Mouse (Mus musculus) G1E (cell line): ENCODE results near the gene Plcb1.

Experiments
- CTCF ChIP-seq: IDR thresholded peaks from 2 replicates; pipeline ENCODE4 v1.5.1; 2012; ENCODE audit warnings: low read depth, low read length, inconsistent platforms, mixed read lengths
- GATA1 ChIP-seq: IDR thresholded peaks from 2 replicates; pipeline ENCODE4 v1.6.1; 2012; ENCODE audit warnings: borderline replicate concordance, low read length, inconsistent platforms, mixed read lengths
- GATA2 ChIP-seq: IDR thresholded peaks from 2 replicates; pipeline ENCODE4 v1.6.1; 2012; ENCODE audit warnings: low read depth, low read length, inconsistent platforms, borderline replicate concordance
- TAL1 ChIP-seq: conservative IDR thresholded peaks from 2 replicates; pipeline ENCODE4 v1.6.1; 2012; ENCODE audit warnings: low read depth, low read length, inconsistent platforms, mixed read lengths

- TF ChIP-seq CTCF (no peak), GATA1 (no peak), GATA2 (no peak), TAL1 (no peak)
These were observed 46.0 kb downstream of the Plcb1 start for GRCm38 (mm10) chr2:134831861-134832260.
